Mouse (Mus musculus) lung, embryonic 16.5 days (tissue): ENCODE data around the gene Dnal4. TPM values are rescaled to one million over a fixed set of nuclear protein-coding genes. Genes with fewer than 3 reads are reported as not detected.

ENCODE experiments used
- ATAC-seq: fragments of 200-750 bp; cut with Nextera tagmentation; 2 replicates; pipeline ENCODE4 v1.8.0; 2017; ENCODE audit warnings: low read depth, mild to moderate bottlenecking, moderate library complexity
- H3K27ac ChIP-seq: fragments of 300-500 bp; sonication (generic); 2 replicates; pipeline ENCODE4 v1.5.1; 2014; ENCODE audit warnings: mild to moderate bottlenecking, control low read depth, low read length
- H3K27me3 ChIP-seq: fragments of 300-500 bp; sonication (generic); 2 replicates; pipeline ENCODE4 v1.6.1; 2014; ENCODE audit warnings: low read depth, low read length, mixed read lengths; ENCODE audit not compliant: control insufficient read depth, insufficient read depth
- H3K36me3 ChIP-seq: fragments of 300-500 bp; sonication (generic); 2 replicates; pipeline ENCODE4 v1.6.1; 2014; ENCODE audit warnings: low read length; ENCODE audit not compliant: control insufficient read depth, insufficient read depth
- H3K4me1 ChIP-seq: fragments of 300-500 bp; sonication (generic); replicated peaks from 2 replicates; pipeline ENCODE4 v1.6.1; 2014; ENCODE audit warnings: low read length, mixed read lengths; ENCODE audit not compliant: control insufficient read depth, insufficient read depth
- H3K4me2 ChIP-seq: fragments of 300-500 bp; sonication (generic); 2 replicates; pipeline ENCODE4 v1.6.1; 2014; ENCODE audit warnings: low read depth, low read length, control low read depth
- H3K4me3 ChIP-seq: fragments of 300-500 bp; sonication (generic); 2 replicates; pipeline ENCODE4 v1.5.1; 2014; ENCODE audit warnings: mild to moderate bottlenecking, low read length, control low read depth
- H3K9ac ChIP-seq: fragments of 300-500 bp; sonication (generic); 2 replicates; pipeline ENCODE4 v1.6.1; 2014; ENCODE audit warnings: low read length, control low read depth
- H3K9me3 ChIP-seq: fragments of 300-500 bp; sonication (generic); 2 replicates; pipeline ENCODE4 v1.6.1; 2016; ENCODE audit warnings: low read length; ENCODE audit not compliant: control insufficient read depth
- WGBS: fragments of 180-500 bp; shearing (Covaris S2); extraction: QIAGEN DNeasy Blood & Tissue Kit; methylation state at CpG from one replicate; pipeline ENCODE4 v1.1.7; 2014; 5-methylcytosine and 5-hydroxymethylcytosine counted together
- polyA plus RNA-seq: library from polyadenylated mRNA; unstranded; fragments of >200 nt; fragmentation: Nextera tagmentation; extraction: Ambion mirVana; gene quantifications from 2 replicates; pipeline ENCODE4 v1.2.1, GENCODE M21; 2015

Dnal4 gene
- polyA plus RNA-seq, 1 experiment from 2014 or later: 66.9 TPM

GRCm38 (mm10) chr15:79767327-79767961, 10.2 kb downstream of the Dnal4 start:
- Histone ChIP-seq H3K4me3 (no peak overlapping the region), H3K4me2 (no peak overlapping the region), H3K4me1 (peaks cover 13% of the 10 kb centered on the region), H3K9me3 (no peaks in the 10 kb centered on the region), H3K9ac (no peak overlapping the region), H3K27me3 (no peaks in the 10 kb centered on the region), H3K36me3 (peaks cover 4% of the 10 kb centered on the region; the same call in 1 of the 2 replicates), H3K27ac (no peak overlapping the region)
- ATAC-seq: no peak
- WGBS: 73% methylated on average over 16 of the region's 16 CpGs

- Histone ChIP-seq H3K9me3 (no peaks in the 10 kb centered on the region), H3K27ac (no peak overlapping the region), H3K27me3 (no peaks in the 10 kb centered on the region), H3K4me2 (no peak overlapping the region), H3K4me3 (no peak overlapping the region), H3K9ac (no peak overlapping the region), H3K36me3 (peaks cover 8% of the 10 kb centered on the region; the same call in 1 of the 2 replicates), H3K4me1 (peaks cover 13% of the 10 kb centered on the region)
- ATAC-seq: no peak
- WGBS: 60% methylated on average over 10 of the region's 10 CpGs
Measured at GRCm38 (mm10) chr15:79766586-79767071, 11.0 kb downstream of the Dnal4 start.

- no peak overlapping the region for H3K4me2 ChIP-seq
- H3K4me1 ChIP-seq: peaks cover 13% of the 10 kb centered on the region
- no peak overlapping the region for H3K27ac ChIP-seq
- no peak overlapping the region for H3K9ac ChIP-seq
- H3K27me3 ChIP-seq: no peaks in the 10 kb centered on the region
- WGBS: 37% methylated on average over 10 of the region's 10 CpGs
- no peak for ATAC-seq
- peaks cover 8% of the 10 kb centered on the region; the same call in 1 of the 2 replicates for H3K36me3 ChIP-seq
- no peak overlapping the region for H3K4me3 ChIP-seq
- H3K9me3 ChIP-seq: no peaks in the 10 kb centered on the region
Measured at GRCm38 (mm10) chr15:79766168-79766567, 11.5 kb downstream of the Dnal4 start.

- WGBS: 65% methylated on average over 2 of the region's 2 CpGs
- Histone ChIP-seq H3K36me3 (peaks cover 8% of the 10 kb centered on the region; the same call in 1 of the 2 replicates), H3K4me2 (no peak overlapping the region), H3K4me3 (no peak overlapping the region), H3K4me1 (peaks cover 13% of the 10 kb centered on the region), H3K9me3 (no peaks in the 10 kb centered on the region), H3K9ac (no peak overlapping the region), H3K27me3 (no peaks in the 10 kb centered on the region), H3K27ac (no peak overlapping the region)
- no peak for ATAC-seq
Measured at GRCm38 (mm10) chr15:79765361-79765760, 12.3 kb downstream of the Dnal4 start.

GRCm38 (mm10) chr15:79764539-79765267, 12.9 kb downstream of the Dnal4 start:
- no peaks in the 10 kb centered on the region for H3K27me3 ChIP-seq
- WGBS: 72% methylated on average over 11 of the region's 11 CpGs
- ATAC-seq: no peak
- peaks cover 11% of the 10 kb centered on the region for H3K4me1 ChIP-seq
- H3K4me3 ChIP-seq: no peak overlapping the region
- H3K36me3 ChIP-seq: peaks cover 8% of the 10 kb centered on the region; the same call in 1 of the 2 replicates
- H3K9ac ChIP-seq: no peak overlapping the region
- no peaks in the 10 kb centered on the region for H3K9me3 ChIP-seq
- no peak overlapping the region for H3K4me2 ChIP-seq
- no peak overlapping the region for H3K27ac ChIP-seq

GRCm38 (mm10) chr15:79763601-79764246, 13.9 kb downstream of the Dnal4 start:
- ATAC-seq: no peak
- H3K27me3 ChIP-seq: no peaks in the 10 kb centered on the region
- H3K9ac ChIP-seq: no peak overlapping the region
- H3K36me3 ChIP-seq: peaks cover 8% of the 10 kb centered on the region; the same call in 1 of the 2 replicates
- H3K4me1 ChIP-seq: peaks cover 9% of the 10 kb centered on the region
- H3K4me3 ChIP-seq: no peak overlapping the region
- no peak overlapping the region for H3K27ac ChIP-seq
- H3K9me3 ChIP-seq: no peaks in the 10 kb centered on the region
- no peak overlapping the region for H3K4me2 ChIP-seq
- 77% methylated on average over 7 of the region's 7 CpGs for WGBS

GRCm38 (mm10) chr15:79763001-79763400, 14.6 kb downstream of the Dnal4 start:
- peaks cover 8% of the 10 kb centered on the region; the same call in 1 of the 2 replicates for H3K36me3 ChIP-seq
- no peak for ATAC-seq
- no peak overlapping the region for H3K27ac ChIP-seq
- H3K4me2 ChIP-seq: no peak overlapping the region
- H3K4me1 ChIP-seq: peaks cover 6% of the 10 kb centered on the region
- WGBS: 88% methylated on average over 9 of the region's 9 CpGs
- H3K9ac ChIP-seq: no peak overlapping the region
- no peak overlapping the region for H3K4me3 ChIP-seq
- H3K27me3 ChIP-seq: no peaks in the 10 kb centered on the region
- no peaks in the 10 kb centered on the region for H3K9me3 ChIP-seq

GRCm38 (mm10) chr15:79760956-79761355, 16.7 kb downstream of the Dnal4 start:
- no peak overlapping the region for H3K27ac ChIP-seq
- peaks cover 8% of the 10 kb centered on the region; the same call in 1 of the 2 replicates for H3K36me3 ChIP-seq
- no peak overlapping the region for H3K4me2 ChIP-seq
- H3K27me3 ChIP-seq: no peaks in the 10 kb centered on the region
- H3K9ac ChIP-seq: no peak overlapping the region
- H3K9me3 ChIP-seq: no peaks in the 10 kb centered on the region
- H3K4me3 ChIP-seq: no peak overlapping the region
- no peaks in the 10 kb centered on the region for H3K4me1 ChIP-seq
- ATAC-seq: no peak
- WGBS: 86% methylated on average over 6 of the region's 6 CpGs

- Histone ChIP-seq H3K27ac (no peak overlapping the region), H3K4me3 (no peak overlapping the region), H3K4me1 (no peaks in the 10 kb centered on the region), H3K9ac (no peak overlapping the region), H3K4me2 (no peak overlapping the region), H3K9me3 (no peaks in the 10 kb centered on the region), H3K27me3 (no peaks in the 10 kb centered on the region), H3K36me3 (0 out of 2 replicates have a peak, but pooled peaks cover 3% of the 10 kb centered on the region)
- 91% methylated on average over 3 of the region's 3 CpGs for WGBS
- no peak for ATAC-seq
Measured at GRCm38 (mm10) chr15:79757118-79757517, 20.5 kb downstream of the Dnal4 start.
